Mouse (Mus musculus) hindbrain, embryonic 12.5 days (tissue): ENCODE measurements around the gene Abcd2. TPM values are rescaled to one million over a fixed set of nuclear protein-coding genes. Genes with fewer than 3 reads are reported as not detected.
A peak's percentile ranks its signal among the peaks of the same experiment; 100 is the strongest.

ENCODE experiments used
- ATAC-seq: fragments of 200-750 bp; cut with Nextera tagmentation; 2 replicates; pipeline ENCODE4 v1.8.0; 2017; ENCODE audit warnings: moderate TSS enrichment; ENCODE audit not compliant: low FRiP score
- H3K27ac ChIP-seq: fragments of 300-500 bp; sonication (generic); 2 replicates; pipeline ENCODE4 v1.5.1; 2016; ENCODE audit warnings: mild to moderate bottlenecking
- H3K27me3 ChIP-seq: fragments of 300-500 bp; sonication (generic); 2 replicates; pipeline ENCODE4 v1.6.1; 2016; ENCODE audit warnings: mild to moderate bottlenecking
- H3K36me3 ChIP-seq: fragments of 300-500 bp; sonication (generic); 2 replicates; pipeline ENCODE4 v1.6.1; 2016; ENCODE audit warnings: mild to moderate bottlenecking
- H3K4me1 ChIP-seq: fragments of 300-500 bp; sonication (generic); 2 replicates; pipeline ENCODE4 v1.6.1; 2016
- H3K4me2 ChIP-seq: fragments of 300-500 bp; sonication (generic); replicated peaks from 2 replicates; pipeline ENCODE4 v1.6.1; 2016; ENCODE audit warnings: mild to moderate bottlenecking
- H3K4me3 ChIP-seq: fragments of 300-500 bp; sonication (generic); 2 replicates; pipeline ENCODE4 v1.5.1; 2016; ENCODE audit warnings: mild to moderate bottlenecking
- H3K9ac ChIP-seq: fragments of 300-500 bp; sonication (generic); 2 replicates; pipeline ENCODE4 v1.6.1; 2016; ENCODE audit warnings: mild to moderate bottlenecking, moderate library complexity
- H3K9me3 ChIP-seq: fragments of 300-500 bp; sonication (generic); replicated peaks from 2 replicates; pipeline ENCODE4 v1.6.1; 2016; ENCODE audit warnings: mild to moderate bottlenecking
- WGBS: fragments of 180-500 bp; shearing (Covaris S2); methylation state at CpG from one replicate; pipeline ENCODE4 v1.1.7; 2016; 5-methylcytosine and 5-hydroxymethylcytosine counted together
- polyA plus RNA-seq: library from polyadenylated mRNA; unstranded; fragments of >200 nt; fragmentation: Nextera tagmentation; extraction: Ambion mirVana; gene quantifications from 2 replicates; pipeline ENCODE4 v1.2.1, GENCODE M21; 2016

The Abcd2 gene
- polyA plus RNA-seq = 13.9 and 14.9 TPM in 2 replicates

GRCm38 (mm10) chr15:91191412-91192222 is at the start of gene Abcd2:
Gene Abcd2, minus strand, starts transcription at chr15:91191799.
- ATAC-seq = peak; percentile 95
- H3K4me1 ChIP-seq = peaks cover 10% of the 10 kb centered on the region
- no peaks in the 10 kb centered on the region for H3K27me3 ChIP-seq
- WGBS = under 1% methylated on average over 22 of the region's 22 CpGs
- H3K4me2 ChIP-seq = peak within 1 kb of the TSS; percentile 69
- peak within 1 kb of the TSS; percentile 82 for H3K27ac ChIP-seq
- H3K36me3 ChIP-seq = no peaks in the 10 kb centered on the region
- H3K9ac ChIP-seq = peak within 1 kb of the TSS; percentile 57
- H3K9me3 ChIP-seq = no peaks in the 10 kb centered on the region
- H3K4me3 ChIP-seq = peak within 1 kb of the TSS; percentile 50

GRCm38 (mm10) chr15:91240683-91241335 is 49.2 kb upstream of the Abcd2 start:
- no peaks in the 10 kb centered on the region for H3K27me3 ChIP-seq
- no peak overlapping the region for H3K9ac ChIP-seq
- H3K36me3 ChIP-seq = no peaks in the 10 kb centered on the region
- H3K27ac ChIP-seq = no peak overlapping the region
- WGBS = 84% methylated on average over 3 of the region's 3 CpGs
- no peak for ATAC-seq
- H3K4me3 ChIP-seq = no peak overlapping the region
- H3K4me1 ChIP-seq = no peaks in the 10 kb centered on the region
- H3K9me3 ChIP-seq = no peaks in the 10 kb centered on the region
- H3K4me2 ChIP-seq = no peak overlapping the region

- WGBS = 85% methylated on average over 5 of the region's 5 CpGs
- H3K4me1 ChIP-seq = no peaks in the 10 kb centered on the region
Measured at GRCm38 (mm10) chr15:91237294-91237693, 45.7 kb upstream of the Abcd2 start.

GRCm38 (mm10) chr15:91206518-91206917 is 14.9 kb upstream of the Abcd2 start:
- Histone ChIP-seq H3K27me3 (no peaks in the 10 kb centered on the region), H3K9me3 (no peaks in the 10 kb centered on the region), H3K4me2 (no peak overlapping the region), H3K9ac (no peak overlapping the region), H3K4me3 (no peak overlapping the region), H3K4me1 (no peaks in the 10 kb centered on the region), H3K27ac (no peak overlapping the region), H3K36me3 (no peaks in the 10 kb centered on the region)
- WGBS = 91% methylated on average over 5 of the region's 5 CpGs
- ATAC-seq = no peak

More at GRCm38 (mm10) chr15:91237294-91237693, 45.7 kb upstream of the Abcd2 start:
- H3K36me3 ChIP-seq = no peaks in the 10 kb centered on the region
- no peaks in the 10 kb centered on the region for H3K27me3 ChIP-seq
- no peak for ATAC-seq
- H3K4me3 ChIP-seq = no peak overlapping the region
- no peak overlapping the region for H3K4me2 ChIP-seq
- H3K27ac ChIP-seq = no peak overlapping the region
- no peaks in the 10 kb centered on the region for H3K9me3 ChIP-seq
- no peak overlapping the region for H3K9ac ChIP-seq

- Histone ChIP-seq H3K36me3 (no peaks in the 10 kb centered on the region), H3K4me2 (no peak overlapping the region), H3K9ac (no peak overlapping the region), H3K4me3 (no peak overlapping the region), H3K4me1 (no peaks in the 10 kb centered on the region), H3K9me3 (no peaks in the 10 kb centered on the region), H3K27me3 (no peaks in the 10 kb centered on the region), H3K27ac (no peak overlapping the region)
- no peak for ATAC-seq
- WGBS = 81% methylated on average over 3 of the region's 3 CpGs
Measured at GRCm38 (mm10) chr15:91203521-91203920, 11.9 kb upstream of the Abcd2 start.

GRCm38 (mm10) chr15:91202486-91202885 is 10.9 kb upstream of the Abcd2 start:
- H3K4me1 ChIP-seq = no peaks in the 10 kb centered on the region
- no peak overlapping the region for H3K4me2 ChIP-seq
- H3K4me3 ChIP-seq = no peak overlapping the region
- H3K9me3 ChIP-seq = no peaks in the 10 kb centered on the region
- no peaks in the 10 kb centered on the region for H3K27me3 ChIP-seq
- no peak overlapping the region for H3K9ac ChIP-seq
- 100% methylated on average over 1 of the region's 1 CpGs for WGBS
- H3K27ac ChIP-seq = no peak overlapping the region
- no peaks in the 10 kb centered on the region for H3K36me3 ChIP-seq
- ATAC-seq = no peak

GRCm38 (mm10) chr15:91200833-91201232 is 9.2 kb upstream of the Abcd2 start:
- H3K4me1 ChIP-seq = no peaks in the 10 kb centered on the region
- no peaks in the 10 kb centered on the region for H3K9me3 ChIP-seq
- 92% methylated on average over 1 of the region's 1 CpGs for WGBS
- no peaks in the 10 kb centered on the region for H3K36me3 ChIP-seq
- H3K4me3 ChIP-seq = no peak overlapping the region
- no peak overlapping the region for H3K9ac ChIP-seq
- no peak overlapping the region for H3K27ac ChIP-seq
- no peaks in the 10 kb centered on the region for H3K27me3 ChIP-seq
- ATAC-seq = no peak
- H3K4me2 ChIP-seq = no peak overlapping the region

GRCm38 (mm10) chr15:91199256-91199905 is 7.8 kb upstream of the Abcd2 start, which contains the start of gene CN725425:
Gene CN725425, plus strand, starts transcription at chr15:91199494.
- no peak within 1 kb of the TSS for H3K4me3 ChIP-seq
- no peaks in the 10 kb centered on the region for H3K9me3 ChIP-seq
- 92% methylated on average over 30 of the region's 30 CpGs for WGBS
- no peak within 1 kb of the TSS for H3K9ac ChIP-seq
- H3K27me3 ChIP-seq = no peaks in the 10 kb centered on the region
- no peak for ATAC-seq
- H3K27ac ChIP-seq = no peak within 1 kb of the TSS
- no peaks in the 10 kb centered on the region for H3K4me1 ChIP-seq
- no peaks in the 10 kb centered on the region for H3K36me3 ChIP-seq
- no peak within 1 kb of the TSS for H3K4me2 ChIP-seq

GRCm38 (mm10) chr15:91192223-91192598 is 612 bp upstream of the Abcd2 start:
- 13% methylated on average over 7 of the region's 7 CpGs for WGBS
- Histone ChIP-seq H3K27ac (peak overlapping the region; percentile 82), H3K27me3 (no peaks in the 10 kb centered on the region), H3K4me1 (peaks cover 10% of the 10 kb centered on the region), H3K9ac (0 out of 2 replicates have a peak overlapping the region, but pooled peaks have one; percentile 57), H3K4me2 (peak overlapping the region; percentile 69), H3K4me3 (peak overlapping the region; percentile 50), H3K9me3 (no peaks in the 10 kb centered on the region), H3K36me3 (no peaks in the 10 kb centered on the region)
- peak; percentile 44 for ATAC-seq

GRCm38 (mm10) chr15:91190519-91191207 is 936 bp downstream of the Abcd2 start:
- H3K27me3 ChIP-seq = no peaks in the 10 kb centered on the region
- no peaks in the 10 kb centered on the region for H3K36me3 ChIP-seq
- no peaks in the 10 kb centered on the region for H3K9me3 ChIP-seq
- peak overlapping the region; percentile 57 for H3K9ac ChIP-seq
- no peak; the same call in 1 of the 2 replicates for ATAC-seq
- WGBS = 30% methylated on average over 17 of the region's 17 CpGs
- H3K4me1 ChIP-seq = peaks cover 10% of the 10 kb centered on the region
- peak overlapping the region; percentile 50 for H3K4me3 ChIP-seq
- H3K27ac ChIP-seq = peak overlapping the region; percentile 82
- H3K4me2 ChIP-seq = peak overlapping the region; percentile 69

- H3K4me1 ChIP-seq = peaks cover 10% of the 10 kb centered on the region
- H3K36me3 ChIP-seq = no peaks in the 10 kb centered on the region
- H3K9me3 ChIP-seq = no peaks in the 10 kb centered on the region
- H3K27ac ChIP-seq = no peak overlapping the region
- peak overlapping the region; percentile 50 for H3K4me3 ChIP-seq
- peak overlapping the region; percentile 69 for H3K4me2 ChIP-seq
- no peak for ATAC-seq
- peak overlapping the region; percentile 57 for H3K9ac ChIP-seq
- no peaks in the 10 kb centered on the region for H3K27me3 ChIP-seq
- 19% methylated on average over 4 of the region's 4 CpGs for WGBS
Measured at GRCm38 (mm10) chr15:91190026-91190425, 1.6 kb downstream of the Abcd2 start.

- H3K9me3 ChIP-seq = no peaks in the 10 kb centered on the region
- no peak for ATAC-seq
- no peaks in the 10 kb centered on the region for H3K36me3 ChIP-seq
- H3K4me3 ChIP-seq = no peak overlapping the region
- no peaks in the 10 kb centered on the region for H3K27me3 ChIP-seq
- WGBS = 84% methylated on average over 6 of the region's 6 CpGs
- no peak overlapping the region for H3K4me2 ChIP-seq
- H3K9ac ChIP-seq = no peak overlapping the region
- H3K4me1 ChIP-seq = peaks cover 10% of the 10 kb centered on the region
- H3K27ac ChIP-seq = no peak overlapping the region
Measured at GRCm38 (mm10) chr15:91186358-91186757, 5.2 kb downstream of the Abcd2 start.
